Mouse (Mus musculus): ENCODE measurements around the gene Gm3752. TPM values are rescaled to one million over a fixed set of nuclear protein-coding genes. Genes with fewer than 3 reads are reported as not detected.
A peak's percentile ranks its signal among the peaks of the same experiment; 100 is the strongest.
"Not testable (repeated sequence)": the region's sequence is repeated elsewhere in the genome, so short reads cannot be mapped to it uniquely, and the experiment has no call there.

Gene Gm3752
- 3.0 and 3.6 TPM in 2 replicates for polyA plus RNA-seq (2014; fragmentation: Nextera tagmentation; extraction: Ambion mirVana)

DNA sequence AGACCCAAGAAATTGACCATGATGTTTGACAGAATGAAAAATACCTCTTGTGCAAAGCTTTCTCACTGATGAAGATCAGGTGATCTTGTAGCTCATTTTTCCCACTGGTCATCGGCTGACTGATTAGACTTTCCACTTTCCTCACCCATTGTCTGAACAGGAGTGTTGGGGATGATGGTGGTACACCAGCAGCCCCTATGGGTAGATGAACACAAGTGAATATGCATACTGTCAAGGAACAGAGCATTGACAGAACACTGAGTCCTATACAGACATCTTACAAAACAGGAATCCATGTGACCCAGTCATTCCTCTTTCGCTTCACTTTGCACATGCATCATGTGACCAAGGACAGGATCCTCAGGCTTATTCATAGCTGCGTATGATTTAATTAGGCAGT is at the start of gene Gm3752:
Gene Gm3752, minus strand, starts transcription at position 101 of the 400 bp plus-strand sequence.
- not testable (repeated sequence) for H3K9ac ChIP-seq (ENCODE audit: low read length); H3K27ac ChIP-seq (ENCODE audit: low read depth, low read length); H3K4me1 ChIP-seq (replicated peaks; ENCODE audit: control insufficient read depth, insufficient read depth, low read length); H3K36me3 ChIP-seq (ENCODE audit: control insufficient read depth, insufficient read depth, low read length); H3K4me2 ChIP-seq (ENCODE audit: low read depth, low read length, severe bottlenecking); H3K27me3 ChIP-seq (ENCODE audit: control insufficient read depth, insufficient read depth, low read length); DNase-seq (ENCODE audit: low spot score); H3K9me3 ChIP-seq (ENCODE audit: control insufficient read depth, low read length); H3K4me3 ChIP-seq (ENCODE audit: low read depth, low read length); ATAC-seq (replicated peaks; ENCODE audit: low FRiP score)
- 83% methylated on average over 1 of the region's 3 CpGs for WGBS

DNA sequence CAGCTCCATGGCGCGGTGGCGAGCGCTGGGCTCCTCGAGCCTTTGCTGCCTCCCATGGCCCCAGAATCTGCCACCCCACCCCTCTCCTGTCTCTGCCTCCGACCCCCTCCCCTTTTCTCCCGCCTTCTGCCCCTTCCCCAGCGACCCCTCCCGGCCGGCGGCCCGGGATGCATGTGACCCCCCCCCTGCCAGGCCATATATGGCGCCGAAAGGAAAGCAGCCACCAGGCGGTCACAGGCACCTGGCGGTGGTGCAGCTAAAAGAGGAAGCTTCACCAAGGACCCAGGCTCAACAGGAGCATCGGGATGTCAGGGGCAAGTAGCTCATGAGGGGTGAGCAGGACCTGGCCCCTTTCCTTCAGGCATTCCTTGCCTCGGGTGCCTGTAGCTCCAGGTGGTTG is 5.2 kb upstream of the Gm3752 start:
- H3K4me1 ChIP-seq (replicated peaks; ENCODE audit: control insufficient read depth, insufficient read depth, low read length); H3K9me3 ChIP-seq (ENCODE audit: control insufficient read depth, low read length); H3K27me3 ChIP-seq (ENCODE audit: control insufficient read depth, insufficient read depth, low read length); H3K27ac ChIP-seq (ENCODE audit: low read depth, low read length); ATAC-seq (replicated peaks; ENCODE audit: low FRiP score); H3K36me3 ChIP-seq (ENCODE audit: control insufficient read depth, insufficient read depth, low read length): not testable (repeated sequence)
- H3K4me2 ChIP-seq (ENCODE audit: low read depth, low read length, severe bottlenecking), result peak overlapping the region; percentile 40
- 1% methylated on average over 11 of the region's 18 CpGs for WGBS
- peak overlapping the region; percentile 28 for H3K4me3 ChIP-seq (ENCODE audit: low read depth, low read length)
- H3K9ac ChIP-seq (ENCODE audit: low read length), result peak overlapping the region; percentile 30
- DNase-seq (ENCODE audit: low spot score), result peak; percentile 67

DNA sequence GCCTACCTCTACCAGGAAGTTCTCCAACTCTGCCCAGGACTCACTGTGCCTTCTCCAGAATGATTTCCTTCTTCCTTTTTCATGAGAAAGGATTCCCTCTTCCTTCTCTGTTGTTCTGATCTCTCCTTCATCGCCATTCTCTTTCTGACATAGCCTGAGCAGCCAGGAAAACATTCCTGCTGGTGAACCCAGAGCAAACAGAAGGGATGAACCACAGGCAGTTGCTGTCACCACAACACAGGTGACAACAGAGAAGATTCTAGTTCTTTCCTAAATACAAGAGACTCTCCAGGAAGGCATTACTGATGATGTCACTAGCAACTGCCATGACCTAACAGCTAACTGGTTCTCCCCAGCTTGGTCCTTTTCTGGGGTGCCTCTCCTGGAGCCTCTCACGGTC is 32.7 kb downstream of the Gm3752 start, which contains the start of gene Gm3755:
Gene Gm3755, minus strand, starts transcription at position 101 of the 400 bp plus-strand sequence.
- H3K9me3 ChIP-seq (ENCODE audit: control insufficient read depth, low read length); H3K36me3 ChIP-seq (ENCODE audit: control insufficient read depth, insufficient read depth, low read length); H3K9ac ChIP-seq (ENCODE audit: low read length); ATAC-seq (replicated peaks; ENCODE audit: low FRiP score); H3K27me3 ChIP-seq (ENCODE audit: control insufficient read depth, insufficient read depth, low read length); DNase-seq (ENCODE audit: low spot score); H3K4me2 ChIP-seq (ENCODE audit: low read depth, low read length, severe bottlenecking); H3K4me3 ChIP-seq (ENCODE audit: low read depth, low read length); H3K27ac ChIP-seq (ENCODE audit: low read depth, low read length); H3K4me1 ChIP-seq (replicated peaks; ENCODE audit: control insufficient read depth, insufficient read depth, low read length): not testable (repeated sequence)
- WGBS, result no CpG with 5 or more reads among the region's 2 CpGs

DNA sequence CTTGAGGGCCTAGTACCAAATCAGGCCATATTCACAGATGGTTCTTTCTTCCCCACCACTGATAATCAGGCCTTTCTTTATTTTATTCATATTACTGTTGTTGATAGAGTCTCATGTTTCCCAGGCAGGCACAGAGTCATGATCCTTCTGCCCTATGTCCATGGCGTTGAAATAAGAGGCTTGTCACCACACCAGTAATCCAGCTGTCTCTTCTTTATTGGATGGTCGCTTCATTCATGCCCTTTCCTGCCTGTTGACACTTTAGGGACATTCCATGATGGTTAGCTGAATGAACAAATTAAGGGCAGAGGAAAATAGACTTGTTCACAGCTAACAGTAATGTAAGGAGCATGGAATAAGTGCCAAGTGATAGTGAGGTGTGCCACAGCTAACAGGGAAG is 61.1 kb downstream of the Gm3752 start:
- H3K9me3 ChIP-seq (ENCODE audit: control insufficient read depth, low read length); H3K27ac ChIP-seq (ENCODE audit: low read depth, low read length); H3K4me3 ChIP-seq (ENCODE audit: low read depth, low read length); DNase-seq (ENCODE audit: low spot score); H3K36me3 ChIP-seq (ENCODE audit: control insufficient read depth, insufficient read depth, low read length); H3K27me3 ChIP-seq (ENCODE audit: control insufficient read depth, insufficient read depth, low read length); H3K4me1 ChIP-seq (replicated peaks; ENCODE audit: control insufficient read depth, insufficient read depth, low read length); H3K4me2 ChIP-seq (ENCODE audit: low read depth, low read length, severe bottlenecking); ATAC-seq (replicated peaks; ENCODE audit: low FRiP score); H3K9ac ChIP-seq (ENCODE audit: low read length): not testable (repeated sequence)
- WGBS, result 73% methylated on average over 2 of the region's 2 CpGs

Other genes with a start within 250 kb of the Gm3752 start
- gene Gm3727, start 219.0 kb downstream of the Gm3752 start, polyA plus RNA-seq (2014; fragmentation: Nextera tagmentation; extraction: Ambion mirVana), result not detected in 2 replicates
- 1.4 and 1.8 TPM in 2 replicates for gene Gm3739, start 168.7 kb downstream of the Gm3752 start, polyA plus RNA-seq (2014; fragmentation: Nextera tagmentation; extraction: Ambion mirVana)
- not detected in 2 replicates for gene Gm5797, start 151.4 kb downstream of the Gm3752 start, polyA plus RNA-seq (2014; fragmentation: Nextera tagmentation; extraction: Ambion mirVana)
- not detected in 2 replicates for gene Gm8374, start 118.6 kb downstream of the Gm3752 start, polyA plus RNA-seq (2014; fragmentation: Nextera tagmentation; extraction: Ambion mirVana)
- gene Gm3755, start 32.8 kb downstream of the Gm3752 start, polyA plus RNA-seq (2014; fragmentation: Nextera tagmentation; extraction: Ambion mirVana), result not detected in 2 replicates
- 0.55 and 0.92 TPM in 2 replicates for gene Gm3558, start 84.8 kb upstream of the Gm3752 start, polyA plus RNA-seq (2014; fragmentation: Nextera tagmentation; extraction: Ambion mirVana)
- gene Gm10338, start 111.8 kb upstream of the Gm3752 start, polyA plus RNA-seq (2014; fragmentation: Nextera tagmentation; extraction: Ambion mirVana), result not detected in 2 replicates
- gene Gm10128, start 160.2 kb upstream of the Gm3752 start, polyA plus RNA-seq (2014; fragmentation: Nextera tagmentation; extraction: Ambion mirVana), result not detected in 2 replicates